Mouse (Mus musculus) left cerebral cortex, postnatal 10 days (tissue): ENCODE results near the gene P4ha1. TPM values are rescaled to one million over a fixed set of nuclear protein-coding genes. Genes with fewer than 3 reads are reported as not detected.
"Not testable (repeated sequence)": the region's sequence is repeated elsewhere in the genome, so short reads cannot be mapped to it uniquely, and the experiment has no call there.

Experiments used
- DNase-seq, 2 experiments: peaks; one replicate each; pipeline ENCODE4 v3.0.0; 2021 to 2022; ENCODE audit warnings: low spot score in 2 of 2, mixed read lengths in 1 of 2; ENCODE audit errors: extremely low spot score in 1 of 2
- intact Hi-C: fragments of 180-260 bp; cut with DNase I; formaldehyde crosslinking; loops from one replicate; pipeline ENCODE4 v1.15.1; 2025
- total RNA-seq, 2 experiments: library from RNA; stranded (reverse); gene quantifications; 2 replicates each; pipeline ENCODE4 v1.2.3; 2021

Gene P4ha1
- total RNA-seq, 2 experiments from 2014 or later: 27.6 to 29.7 TPM

- no peak for DNase-seq
- intact Hi-C loops: loop anchor here (5.0 kb wide), 1 partner anchor 58 kb away; no protein-coding TSS in a partner anchor
Measured at GRCm38 (mm10) chr10:59355020-59355419, 31.9 kb downstream of the P4ha1 start.

- DNase-seq: no peak
- intact Hi-C loops: loop anchor here (5.0 kb wide), 1 partner anchor 61 kb away; no protein-coding TSS in a partner anchor
Measured at GRCm38 (mm10) chr10:59358744-59359143, 35.6 kb downstream of the P4ha1 start.

- DNase-seq: no peak
- intact Hi-C loops: no loop called here
Measured at GRCm38 (mm10) chr10:59363208-59363607, 40.1 kb downstream of the P4ha1 start.

GRCm38 (mm10) chr10:59364551-59364950, 41.5 kb downstream of the P4ha1 start:
- DNase-seq: no peak

GRCm38 (mm10) chr10:59365804-59366589, 42.9 kb downstream of the P4ha1 start:
- intact Hi-C loops: no loop called here
- no peak for DNase-seq

More at GRCm38 (mm10) chr10:59364551-59364950, 41.5 kb downstream of the P4ha1 start:
- intact Hi-C loops: no loop called here

GRCm38 (mm10) chr10:59366746-59367145, 43.6 kb downstream of the P4ha1 start:
- intact Hi-C loops: no loop called here
- DNase-seq: no peak

- DNase-seq: no peak
- intact Hi-C loops: no loop called here
Measured at GRCm38 (mm10) chr10:59367206-59367605, 44.1 kb downstream of the P4ha1 start.

- intact Hi-C loops: no loop called here
- no peak for DNase-seq
Measured at GRCm38 (mm10) chr10:59368729-59369128, 45.6 kb downstream of the P4ha1 start.

GRCm38 (mm10) chr10:59369426-59369825, 46.3 kb downstream of the P4ha1 start:
- intact Hi-C loops: no loop called here
- no peak for DNase-seq

- intact Hi-C loops: loop anchor here (10.0 kb wide), 1 partner anchor 487 kb away; no protein-coding TSS in a partner anchor
Measured at GRCm38 (mm10) chr10:59377906-59378305, 54.8 kb downstream of the P4ha1 start.

GRCm38 (mm10) chr10:59378728-59379127, 55.6 kb downstream of the P4ha1 start:
- DNase-seq: no peak
- intact Hi-C loops: loop anchor here (10.0 kb wide), 1 partner anchor 486 kb away; no protein-coding TSS in a partner anchor

More at GRCm38 (mm10) chr10:59377906-59378305, 54.8 kb downstream of the P4ha1 start:
- no peak for DNase-seq

- intact Hi-C loops: loop anchor here (10.0 kb wide), 1 partner anchor 485 kb away; no protein-coding TSS in a partner anchor
- no peak for DNase-seq
Measured at GRCm38 (mm10) chr10:59379927-59380326, 56.8 kb downstream of the P4ha1 start.

- intact Hi-C loops: no loop called here
Measured at GRCm38 (mm10) chr10:59380411-59380821, 57.3 kb downstream of the P4ha1 start.

GRCm38 (mm10) chr10:59381563-59381962, 58.5 kb downstream of the P4ha1 start:
- intact Hi-C loops, DNase-seq: not testable (repeated sequence)

More at GRCm38 (mm10) chr10:59380411-59380821, 57.3 kb downstream of the P4ha1 start:
- DNase-seq: no peak

- peak in 1 of 2 experiments; percentile 22 for DNase-seq
- intact Hi-C loops: no loop called here
Measured at GRCm38 (mm10) chr10:59386951-59387350, 63.9 kb downstream of the P4ha1 start.

- DNase-seq: no peak
Measured at GRCm38 (mm10) chr10:59389652-59390051, 66.6 kb downstream of the P4ha1 start.

GRCm38 (mm10) chr10:59391907-59392306, 68.8 kb downstream of the P4ha1 start:
- no peak for DNase-seq
- intact Hi-C loops: no loop called here

More at GRCm38 (mm10) chr10:59389652-59390051, 66.6 kb downstream of the P4ha1 start:
- intact Hi-C loops: no loop called here

GRCm38 (mm10) chr10:59395461-59395860, 72.4 kb downstream of the P4ha1 start, which contains the start of gene Gm10273:
Gene Gm10273 (plus strand): TSS chr10:59395632.
- intact Hi-C loops: not testable (repeated sequence)

GRCm38 (mm10) chr10:59402899-59403792, 80.0 kb downstream of the P4ha1 start, which contains the start of gene Pla2g12b:
Gene Pla2g12b (plus strand): TSS chr10:59403660.
- intact Hi-C loops: no loop called here
- DNase-seq: no peak

More at GRCm38 (mm10) chr10:59395461-59395860, 72.4 kb downstream of the P4ha1 start, which contains the start of gene Gm10273:
- not testable (repeated sequence) for DNase-seq
